Mouse (Mus musculus): Measurements from ENCODE around the gene Lax1.
"Not testable (repeated sequence)": the region's sequence is repeated elsewhere in the genome, so short reads cannot be mapped to it uniquely, and the experiment has no call there.

Gene Lax1

DNA sequence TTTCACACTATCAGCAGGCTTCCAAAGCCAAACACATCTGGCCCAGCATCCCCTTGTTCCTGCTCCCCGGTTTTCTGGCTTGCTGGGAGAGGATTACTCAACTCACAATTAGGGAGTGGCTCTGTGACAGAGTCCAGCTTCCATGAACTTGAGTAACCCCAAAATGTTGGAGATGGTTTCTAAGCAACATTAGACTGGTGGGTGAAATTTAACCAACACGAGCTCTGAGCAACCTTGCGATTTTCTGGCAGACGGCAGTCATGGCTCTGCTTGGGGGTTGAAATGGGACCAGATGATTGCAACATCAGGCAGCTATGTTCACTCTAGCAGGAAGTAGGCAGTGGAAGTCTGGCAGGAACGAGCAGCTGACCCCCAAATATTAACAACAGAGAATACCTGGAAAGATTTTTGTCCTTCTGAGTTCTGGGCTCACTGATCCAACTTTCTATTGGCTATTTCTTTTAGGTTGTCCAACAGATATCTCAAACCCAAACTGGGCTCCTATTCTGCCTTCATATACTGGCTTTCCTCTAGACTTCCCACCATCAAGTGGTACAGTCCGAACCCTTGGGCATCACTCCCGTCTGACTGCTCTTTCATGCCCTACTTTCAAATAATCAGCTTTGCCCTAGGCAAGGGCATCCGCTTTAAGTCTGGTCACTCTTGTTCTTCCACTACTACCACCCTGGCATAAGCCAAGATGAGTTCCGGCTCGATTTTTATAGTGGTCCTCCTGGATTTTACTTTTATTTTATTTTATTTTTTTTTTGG, 4.0 kb downstream of the Lax1 start:
- DNase-seq: peak; percentile 60 to 91

DNA sequence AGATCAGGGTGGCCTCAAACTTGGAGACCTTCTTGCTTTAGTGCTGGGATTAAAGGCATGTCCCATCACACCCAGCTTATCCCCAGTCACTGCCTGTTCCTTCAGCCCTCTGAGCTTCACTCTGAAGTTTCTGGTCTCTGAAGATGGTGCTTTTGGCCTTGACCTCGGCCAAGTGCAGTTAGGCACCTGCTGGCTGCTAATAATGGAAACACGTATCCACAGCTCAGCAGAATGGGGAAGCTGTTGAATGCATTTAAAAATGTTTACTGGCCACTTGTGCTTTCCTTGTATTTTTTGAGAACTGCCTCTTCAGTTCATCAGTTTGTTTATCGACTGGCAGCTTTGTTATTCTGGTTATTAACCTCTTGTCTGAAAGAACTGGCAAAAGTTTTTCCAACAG, 18.1 kb downstream of the Lax1 start:
- no peak for DNase-seq

DNA sequence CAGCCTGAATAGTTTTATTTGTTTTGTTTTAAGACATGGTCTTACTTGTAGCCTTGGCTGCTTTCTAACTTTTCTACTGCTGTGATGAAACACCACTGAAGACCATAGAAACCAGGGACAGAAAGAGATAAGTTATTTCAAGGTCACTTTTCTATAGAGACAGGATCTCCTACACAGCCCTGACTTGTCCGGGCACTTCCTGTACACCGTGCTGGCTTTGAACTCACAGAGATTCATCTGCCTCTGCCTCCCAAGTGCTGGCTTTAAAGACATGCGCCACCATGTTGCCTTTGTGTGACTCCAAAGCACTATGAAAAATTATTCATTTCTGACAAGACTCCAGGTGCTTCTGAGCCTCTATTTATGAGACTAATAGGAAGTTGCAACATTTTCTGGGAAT, 18.6 kb downstream of the Lax1 start:
- DNase-seq: no peak

DNA sequence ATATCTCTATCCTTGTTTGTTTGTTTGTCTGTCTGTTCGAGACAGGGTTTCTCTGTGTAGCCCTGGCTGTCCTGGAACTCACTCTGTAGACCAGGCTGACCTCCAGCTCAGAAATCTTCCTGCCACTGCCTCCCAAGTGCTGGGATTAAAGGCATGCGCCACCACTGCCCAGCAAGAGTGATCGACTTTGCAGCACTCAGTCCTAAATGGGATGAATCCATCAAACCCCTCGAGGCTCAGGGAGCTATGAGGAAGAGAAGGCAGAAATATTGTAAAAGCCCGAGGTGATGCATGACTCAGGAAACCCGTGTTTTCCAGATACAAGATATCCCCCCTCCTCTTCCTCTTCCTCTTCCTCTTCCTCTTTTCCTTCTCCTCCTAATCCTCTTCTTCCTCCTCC, 19.1 kb downstream of the Lax1 start:
- DNase-seq: no peak

DNA sequence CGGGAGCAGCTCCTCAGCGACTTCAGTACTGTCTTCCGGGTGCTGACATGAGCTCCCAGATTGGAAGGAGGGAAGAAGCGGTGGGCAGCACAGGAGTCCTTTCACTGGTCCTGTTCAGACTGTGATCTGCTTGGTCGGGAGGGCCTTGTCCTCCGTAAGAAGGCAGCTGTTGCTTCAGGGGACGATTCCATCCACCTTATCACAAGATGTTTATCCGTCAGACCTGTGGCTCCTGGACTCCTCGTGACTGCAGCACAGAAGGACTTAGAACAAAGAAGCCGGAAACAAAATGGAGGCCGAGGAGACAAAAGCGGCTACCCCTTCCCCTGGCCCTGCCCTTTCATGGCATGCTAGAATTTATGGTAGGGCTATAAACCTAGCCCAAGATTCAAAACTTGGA, 19.7 kb downstream of the Lax1 start:
- no peak for DNase-seq

DNA sequence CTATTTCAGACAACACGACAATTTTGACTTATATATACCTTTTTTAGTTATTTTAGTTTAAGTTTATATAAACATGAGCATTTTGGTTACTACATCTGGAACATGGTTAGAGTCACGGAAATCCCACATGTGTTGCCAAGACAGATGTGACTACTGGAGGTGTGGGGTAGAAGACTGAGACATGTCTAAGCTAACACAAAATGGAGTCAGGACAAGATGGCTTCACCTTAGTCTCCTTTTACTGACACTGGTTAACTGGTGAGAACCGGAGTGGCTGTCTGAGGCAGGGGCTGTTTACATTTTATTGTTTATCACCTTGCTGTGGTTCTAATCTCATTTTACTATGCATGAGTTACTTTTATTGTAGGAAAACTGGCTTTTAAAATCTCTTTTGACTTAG, 21.3 kb downstream of the Lax1 start:
- no peak for DNase-seq

DNA sequence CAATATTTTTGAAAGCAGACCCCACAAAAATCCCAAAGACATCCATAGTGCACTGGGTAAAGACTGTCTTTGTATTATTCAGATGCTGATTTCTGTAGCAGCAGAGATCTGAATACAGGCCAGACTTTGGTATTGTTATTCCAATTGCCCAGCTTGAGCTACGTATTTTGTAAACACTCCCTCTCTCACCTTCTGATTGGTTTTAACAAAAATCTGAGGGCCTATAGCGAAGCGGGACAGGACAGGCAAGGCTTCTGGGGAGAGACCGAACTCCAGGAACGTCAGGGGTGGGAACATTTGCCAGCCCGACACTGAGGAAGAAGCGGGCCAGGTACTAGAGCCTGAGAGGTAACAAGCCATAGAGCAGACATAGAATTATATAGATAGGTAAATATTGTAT, 22.2 kb downstream of the Lax1 start:
- DNase-seq: no peak

DNA sequence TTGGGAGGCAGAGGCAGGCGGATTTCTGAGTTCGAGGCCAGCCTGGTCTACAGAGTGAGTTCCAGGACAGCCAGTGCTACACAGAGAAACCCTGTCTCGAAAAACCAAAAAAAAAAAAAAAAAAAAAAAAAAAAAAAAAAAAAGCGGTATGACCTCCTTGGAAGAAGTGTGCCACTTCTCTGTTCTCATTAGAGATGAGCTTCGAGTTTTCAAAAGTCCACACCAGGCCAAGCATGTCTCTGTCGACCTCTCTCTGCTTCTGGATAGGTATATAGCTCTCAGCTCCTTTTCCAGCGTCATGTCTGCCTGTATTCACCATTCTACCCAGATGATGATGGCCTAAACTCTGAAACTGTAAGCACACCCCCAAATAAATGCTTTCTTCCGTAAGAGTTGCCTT, 24.2 kb downstream of the Lax1 start:
- not testable (repeated sequence) for DNase-seq

DNA sequence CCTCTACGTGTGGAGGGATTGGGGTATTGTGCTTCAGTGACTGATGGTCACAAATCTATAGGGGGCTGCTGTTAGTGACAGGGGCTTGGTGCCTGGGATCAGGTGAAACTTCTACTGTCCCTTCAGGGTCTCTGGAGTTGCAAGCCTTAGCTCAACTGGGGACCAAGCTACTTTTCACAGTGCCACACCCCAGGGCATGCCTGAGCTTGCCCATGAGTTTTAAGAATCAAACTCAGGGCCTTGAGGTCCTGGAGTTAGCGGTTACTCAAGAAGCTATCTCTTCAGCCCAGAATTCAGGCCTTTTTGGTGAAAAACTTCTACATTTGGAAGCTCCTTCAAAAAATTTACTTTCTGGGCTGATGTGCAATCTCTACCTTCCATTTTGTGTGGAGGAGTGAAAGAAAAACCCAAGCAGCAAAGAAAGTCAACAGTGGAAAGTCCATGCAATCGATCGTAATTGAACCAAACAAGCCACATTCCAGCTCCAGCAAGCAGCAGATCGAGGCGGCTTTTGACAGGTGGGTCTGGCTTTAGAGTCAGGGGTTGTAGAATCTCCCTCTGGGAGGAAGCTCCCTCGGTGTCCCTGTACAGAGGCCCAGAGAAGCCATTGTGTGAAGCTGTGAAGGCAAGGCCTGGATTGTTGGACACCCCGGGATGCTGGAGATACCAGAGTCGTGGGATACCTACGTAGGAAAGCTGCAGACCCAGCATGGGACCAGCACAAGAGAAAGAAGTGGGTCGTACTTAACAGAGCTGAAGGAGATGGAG, 25.5 kb downstream of the Lax1 start:
- DNase-seq: no peak

DNA sequence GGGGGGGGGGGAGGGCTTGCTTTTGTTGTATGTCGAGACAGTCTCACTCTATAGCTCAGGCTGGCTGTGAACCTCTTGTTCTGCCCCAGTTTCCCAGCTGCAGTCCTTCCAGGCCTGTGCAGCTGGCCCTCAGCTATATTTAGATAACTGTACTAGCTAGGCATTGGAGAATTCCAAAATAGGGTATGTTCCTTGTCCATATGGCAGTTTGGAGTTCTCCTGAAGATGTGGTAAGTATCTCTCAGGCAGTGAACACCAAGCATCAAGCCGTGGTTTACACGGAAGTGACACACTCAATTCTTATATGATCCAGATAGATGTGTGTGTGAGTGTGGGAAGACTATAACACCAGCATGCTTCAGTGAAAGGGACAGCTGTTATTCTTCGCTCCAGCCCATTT, 26.5 kb downstream of the Lax1 start:
- DNase-seq: no peak

DNA sequence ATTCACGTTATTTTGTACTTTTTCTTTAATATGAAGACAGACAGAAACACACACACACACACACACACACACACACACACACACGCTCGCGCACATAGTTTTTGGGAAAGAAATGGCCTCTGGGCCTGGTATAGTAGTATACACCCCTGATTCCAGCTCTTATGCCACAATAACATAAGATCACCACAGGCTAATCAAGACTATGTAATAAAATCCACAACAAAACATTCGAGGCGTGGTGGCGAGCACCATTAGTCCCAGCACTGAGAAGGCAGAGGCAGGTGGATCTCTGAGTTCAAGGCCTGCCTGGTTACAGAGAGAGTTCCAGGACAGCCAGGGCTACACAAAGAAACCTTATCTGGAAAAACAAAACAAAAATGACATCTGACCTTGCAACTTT, 27.0 kb downstream of the Lax1 start:
- no peak for DNase-seq

DNA sequence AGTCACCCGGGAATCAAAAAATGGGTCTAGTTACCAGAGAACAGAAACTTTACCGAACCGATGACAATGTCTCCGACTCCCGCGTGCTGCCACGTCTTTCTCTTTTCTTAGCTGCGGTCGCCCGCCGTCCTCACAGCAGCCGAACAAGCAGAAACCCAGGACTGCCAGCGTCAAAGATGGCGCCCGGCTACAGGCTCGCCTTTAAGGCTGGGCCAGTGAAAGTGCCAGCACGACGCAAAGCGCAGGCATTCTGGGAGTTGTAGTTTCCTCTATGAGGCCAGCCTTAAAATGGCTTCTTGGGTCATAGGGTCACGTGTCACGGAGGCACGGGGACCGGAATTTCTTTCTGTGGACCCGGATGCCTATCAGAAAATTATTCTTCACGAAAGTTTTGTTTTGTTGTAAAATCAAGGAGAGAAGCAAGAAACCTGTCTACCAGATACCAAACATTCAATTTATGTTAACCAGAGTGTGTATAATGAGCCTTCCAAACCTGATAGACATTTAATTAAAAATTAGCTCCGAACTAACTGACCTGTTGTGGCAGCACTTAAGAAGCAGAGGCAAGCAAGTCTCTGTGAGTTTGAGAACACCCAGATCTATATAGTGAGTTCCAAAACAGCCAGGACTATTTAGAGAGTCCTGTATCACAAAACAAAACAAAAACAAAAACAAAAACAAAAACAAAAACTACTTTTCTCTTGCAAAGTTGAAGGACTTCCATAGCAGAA, 28.5 kb downstream of the Lax1 start, which contains the start of gene Gm38394:
Gene Gm38394, minus strand, starts transcription at position 116 of the 731 bp plus-strand sequence.
- DNase-seq: peak; percentile 94 to 97

DNA sequence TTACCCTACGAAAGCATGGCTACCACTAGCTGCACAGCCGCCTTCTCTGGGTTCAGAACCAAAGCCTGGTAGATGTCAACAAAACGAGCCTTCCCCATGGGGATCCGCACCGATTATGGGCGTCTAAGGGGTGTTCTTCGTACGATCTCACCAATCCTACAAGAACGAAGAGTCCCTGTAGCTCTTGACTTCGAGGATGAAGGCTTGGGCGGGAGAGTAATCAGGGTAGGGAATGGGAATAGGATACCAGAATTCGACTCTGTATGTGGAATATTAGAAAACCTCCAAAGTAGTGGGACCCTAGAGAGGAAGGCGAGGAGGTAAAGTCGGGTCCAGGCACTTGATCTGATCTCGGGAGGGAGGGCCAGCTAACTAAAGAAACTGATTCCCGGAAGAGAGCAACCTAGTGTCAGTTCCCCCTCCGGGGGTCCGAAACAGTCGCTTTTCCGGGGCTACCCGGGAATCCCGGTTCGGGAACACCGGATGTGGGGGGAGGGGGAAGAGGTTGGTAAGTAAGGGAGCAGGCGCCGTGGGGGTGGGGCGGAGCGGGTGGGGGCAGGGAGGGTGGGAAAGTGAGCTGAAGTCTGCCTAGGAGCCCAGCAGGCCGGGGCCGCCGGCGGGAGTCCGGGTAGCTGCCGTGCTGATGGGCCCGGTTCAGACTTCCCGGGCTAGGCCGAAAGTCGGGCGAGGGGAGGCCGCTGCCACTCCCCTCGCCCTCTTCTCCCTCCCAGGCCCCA, 29.3 kb downstream of the Lax1 start, which contains the start of gene Zbed6:
Gene Zbed6, minus strand, starts transcription at position 420 of the 737 bp plus-strand sequence.
- peak; percentile 86 to 89 for DNase-seq

DNA sequence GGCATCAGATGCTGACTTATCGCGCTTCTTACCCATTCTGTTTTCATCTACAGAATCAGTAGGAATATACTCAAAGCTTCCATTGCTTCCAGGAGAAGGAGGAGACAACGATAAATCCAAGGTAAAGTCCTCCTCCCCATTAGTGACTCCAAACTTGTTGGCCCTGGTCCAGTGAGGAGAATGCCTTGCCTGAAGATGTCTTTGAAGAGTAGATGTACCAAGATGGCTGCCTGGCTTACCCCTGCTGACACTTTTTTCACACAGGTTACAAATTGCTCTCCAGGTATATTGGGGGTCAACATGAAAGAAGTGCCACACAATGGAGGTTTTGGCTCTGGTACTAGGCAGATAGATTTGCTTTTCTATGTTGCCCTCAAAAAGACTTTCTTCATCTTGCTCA, 31.0 kb downstream of the Lax1 start:
- DNase-seq: peak in 1 of 2 experiments; percentile 10

DNA sequence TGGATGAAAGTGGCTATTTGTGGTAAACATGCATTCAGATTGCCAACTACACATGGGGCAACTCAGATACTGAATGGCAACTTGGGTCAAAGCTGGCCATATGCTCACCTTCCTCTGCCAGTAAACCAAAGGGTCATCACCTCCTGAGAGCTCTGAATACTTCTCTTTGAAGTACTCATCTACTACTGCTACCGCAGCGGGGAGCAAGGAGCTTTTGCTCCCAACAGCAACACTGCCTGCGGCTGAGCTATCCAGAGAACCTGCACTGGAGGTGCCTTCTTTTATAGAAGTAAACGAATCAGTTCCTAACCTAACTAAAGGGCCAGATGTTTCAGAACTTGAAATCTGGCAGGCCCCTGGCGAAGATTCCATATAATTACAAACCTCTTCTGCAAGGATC, 33.1 kb downstream of the Lax1 start:
- DNase-seq: no peak

DNA sequence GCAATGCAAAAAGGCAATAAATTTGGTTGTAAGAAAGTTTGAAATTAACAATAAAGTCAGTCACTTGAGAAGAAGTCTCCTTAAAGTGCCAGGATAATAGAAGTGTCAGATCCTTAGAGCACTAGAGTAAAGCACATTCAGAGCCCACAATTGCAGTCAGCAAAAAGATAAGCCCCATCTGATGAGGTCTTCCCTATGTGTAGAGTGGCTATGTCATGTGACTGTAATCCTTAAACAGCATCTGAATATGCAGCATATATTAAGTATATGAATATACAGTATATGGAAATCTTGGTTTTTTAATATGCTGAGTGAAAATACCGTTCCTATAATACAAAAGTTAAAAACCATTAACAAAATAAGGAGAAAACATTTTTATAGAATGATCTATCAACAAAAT, 36.9 kb downstream of the Lax1 start:
- no peak for DNase-seq

DNA sequence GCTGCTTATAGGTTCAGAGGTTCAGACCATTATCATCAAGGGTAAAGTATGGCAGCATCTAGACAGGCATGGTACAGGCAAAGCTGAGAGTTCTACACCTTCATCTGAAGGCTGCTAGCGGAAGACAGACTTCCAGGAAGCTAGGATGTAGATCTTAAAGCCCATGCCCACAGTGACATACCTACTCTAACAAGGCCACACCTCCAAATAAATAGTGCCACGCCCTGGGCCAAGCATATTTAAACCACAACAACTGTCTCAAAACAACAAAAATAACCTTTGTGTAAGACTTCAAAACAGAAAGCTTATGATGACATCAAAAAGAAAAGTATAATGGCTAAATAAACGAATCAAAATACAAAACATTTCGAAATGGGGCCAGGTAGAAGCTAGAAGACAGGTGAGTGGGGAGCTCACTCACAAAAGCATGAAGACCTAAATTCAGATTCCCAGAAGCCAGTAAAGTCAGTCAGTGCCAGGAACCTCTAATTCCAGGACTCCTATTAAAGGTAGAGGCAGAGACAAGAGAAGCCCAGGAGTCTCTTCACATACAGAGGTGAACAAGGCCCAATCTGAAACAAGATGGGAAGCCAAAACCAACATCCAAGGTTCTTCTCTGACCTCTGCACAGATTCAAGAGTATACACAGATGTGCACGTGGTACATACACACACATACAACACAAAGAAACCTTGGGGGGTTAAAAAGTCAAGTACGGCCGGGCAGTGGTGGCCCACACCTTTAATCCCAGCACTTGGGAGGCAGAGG, 39.4 kb downstream of the Lax1 start:
- DNase-seq: no peak

DNA sequence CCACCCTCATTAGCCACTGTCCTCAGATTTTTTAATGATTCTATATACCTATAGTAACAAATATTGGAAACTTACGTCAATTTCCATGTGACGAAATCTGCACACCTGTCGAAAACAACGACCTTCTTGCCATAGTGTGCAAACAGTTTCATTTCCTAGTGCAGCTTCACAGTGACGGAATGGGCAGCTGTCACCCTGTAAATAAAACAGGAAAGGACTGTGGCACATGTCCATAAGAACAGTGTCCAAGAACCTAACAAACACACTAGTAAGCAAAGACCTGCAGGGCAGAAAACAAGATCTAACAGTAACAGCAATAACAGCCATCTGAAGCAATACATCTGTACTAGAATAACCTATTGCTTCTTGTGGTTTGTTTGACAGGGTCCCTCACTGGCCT, 44.3 kb downstream of the Lax1 start:
- DNase-seq: no peak

DNA sequence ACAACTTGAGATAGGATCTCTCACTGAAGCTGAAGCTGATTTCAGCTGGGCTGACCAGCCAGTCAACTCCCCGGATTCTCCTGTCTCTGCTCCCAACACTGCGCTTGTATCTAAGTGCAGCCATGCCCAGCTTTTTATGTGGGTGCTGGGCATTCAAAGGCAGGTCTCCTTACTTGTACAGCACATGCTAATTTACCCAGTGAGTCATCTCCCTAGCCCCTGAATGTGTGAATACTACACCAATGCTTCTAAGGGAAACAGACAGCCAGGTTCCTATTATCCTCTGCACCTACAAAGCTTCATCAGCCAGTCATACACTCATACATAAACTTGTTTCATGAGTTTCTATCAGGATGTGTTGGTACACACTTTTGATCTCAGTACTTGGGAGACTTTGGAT, 48.7 kb downstream of the Lax1 start:
- no peak for DNase-seq

DNA sequence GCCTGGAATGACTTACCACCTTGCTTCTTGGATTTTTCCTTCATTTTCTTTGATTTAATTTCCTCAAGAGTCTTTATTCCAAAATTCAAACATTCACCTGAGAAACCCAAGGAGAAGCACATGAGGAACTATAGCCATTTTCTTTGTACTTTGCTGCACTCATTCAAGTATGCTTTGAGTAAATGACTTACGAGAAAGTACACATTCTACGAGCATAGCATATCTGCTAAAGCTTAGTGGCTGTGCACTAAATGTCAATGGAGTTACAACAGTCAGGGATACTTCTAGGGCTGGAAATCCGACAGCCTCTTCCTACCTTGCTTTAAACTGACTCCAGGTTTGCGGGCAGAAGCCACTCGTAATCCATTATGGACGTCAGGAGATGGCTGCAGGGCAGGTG, 51.4 kb downstream of the Lax1 start:
- no peak for DNase-seq

DNA sequence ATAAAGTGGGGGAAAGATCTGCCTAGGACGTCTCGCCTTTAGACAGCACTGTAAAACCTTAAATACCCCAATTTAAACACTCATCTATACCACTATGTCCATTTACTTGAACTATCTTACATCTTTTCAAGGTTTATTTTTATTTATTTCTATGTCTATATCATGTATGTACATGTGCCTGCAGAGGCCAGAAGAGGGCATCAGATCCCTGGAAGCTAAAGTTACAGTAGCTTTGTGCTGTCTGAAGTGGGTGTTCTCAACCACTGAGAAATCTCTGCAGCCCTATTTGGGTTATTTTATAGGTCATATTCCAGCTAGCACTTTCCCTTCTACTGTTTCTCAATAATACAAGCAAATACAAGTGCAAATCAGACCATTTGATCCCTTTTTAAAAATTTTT, 57.7 kb downstream of the Lax1 start:
- no peak for DNase-seq
